Mouse (Mus musculus) kidney, embryonic 15.5 days (tissue): ENCODE results near the gene Glp2r. TPM values are rescaled to one million over a fixed set of nuclear protein-coding genes. Genes with fewer than 3 reads are reported as not detected.
A peak's percentile ranks its signal among the peaks of the same experiment; 100 is the strongest.

Source experiments
- ATAC-seq: fragments of 200-750 bp; cut with Nextera tagmentation; replicated peaks from 2 replicates; pipeline ENCODE4 v1.8.0; 2017; ENCODE audit warnings: moderate TSS enrichment; ENCODE audit not compliant: low FRiP score
- H3K27ac ChIP-seq: fragments of 300-500 bp; sonication (generic); 2 replicates; pipeline ENCODE4 v1.5.1; 2015; ENCODE audit warnings: mild to moderate bottlenecking, inconsistent platforms
- H3K27me3 ChIP-seq: fragments of 300-500 bp; sonication (generic); 2 replicates; pipeline ENCODE4 v1.6.1; 2015; ENCODE audit warnings: inconsistent platforms
- H3K36me3 ChIP-seq: fragments of 300-500 bp; sonication (generic); 2 replicates; pipeline ENCODE4 v1.6.1; 2015; ENCODE audit warnings: inconsistent platforms
- H3K4me1 ChIP-seq: fragments of 300-500 bp; sonication (generic); 2 replicates; pipeline ENCODE4 v1.6.1; 2015; ENCODE audit warnings: inconsistent platforms
- H3K4me2 ChIP-seq: fragments of 300-500 bp; sonication (generic); 2 replicates; pipeline ENCODE4 v1.6.1; 2015; ENCODE audit warnings: moderate library complexity, mild to moderate bottlenecking, inconsistent platforms
- H3K4me3 ChIP-seq: fragments of 300-500 bp; sonication (generic); replicated peaks from 2 replicates; pipeline ENCODE4 v1.5.1; 2015; ENCODE audit warnings: mild to moderate bottlenecking, inconsistent platforms
- H3K9ac ChIP-seq: fragments of 300-500 bp; sonication (generic); 2 replicates; pipeline ENCODE4 v1.6.1; 2015; ENCODE audit warnings: mild to moderate bottlenecking, inconsistent platforms
- H3K9me3 ChIP-seq: fragments of 300-500 bp; sonication (generic); replicated peaks from 2 replicates; pipeline ENCODE4 v1.6.1; 2016; ENCODE audit warnings: inconsistent platforms
- WGBS: fragments of 180-500 bp; shearing (Covaris S2); methylation state at CpG from one replicate; pipeline ENCODE4 v1.1.7; 2015; ENCODE audit warnings: mixed read lengths; 5-methylcytosine and 5-hydroxymethylcytosine counted together
- polyA plus RNA-seq: library from polyadenylated mRNA; unstranded; fragments of >200 nt; fragmentation: Nextera tagmentation; extraction: Ambion mirVana; gene quantifications from 2 replicates; pipeline ENCODE4 v1.2.1, GENCODE M21; 2015

The Glp2r gene
- polyA plus RNA-seq, 1 experiment from 2014 or later = 0.17 TPM

- 74% methylated on average over 5 of the region's 5 CpGs for WGBS
- Histone ChIP-seq H3K27me3 (no peaks in the 10 kb centered on the region), H3K4me1 (no peaks in the 10 kb centered on the region), H3K27ac (no peak overlapping the region), H3K4me3 (no peak overlapping the region), H3K36me3 (no peaks in the 10 kb centered on the region), H3K4me2 (no peak overlapping the region), H3K9me3 (no peaks in the 10 kb centered on the region), H3K9ac (no peak overlapping the region)
- no peak for ATAC-seq
Measured at GRCm38 (mm10) chr11:67642835-67643234, 128.1 kb downstream of the Glp2r start.

DNA sequence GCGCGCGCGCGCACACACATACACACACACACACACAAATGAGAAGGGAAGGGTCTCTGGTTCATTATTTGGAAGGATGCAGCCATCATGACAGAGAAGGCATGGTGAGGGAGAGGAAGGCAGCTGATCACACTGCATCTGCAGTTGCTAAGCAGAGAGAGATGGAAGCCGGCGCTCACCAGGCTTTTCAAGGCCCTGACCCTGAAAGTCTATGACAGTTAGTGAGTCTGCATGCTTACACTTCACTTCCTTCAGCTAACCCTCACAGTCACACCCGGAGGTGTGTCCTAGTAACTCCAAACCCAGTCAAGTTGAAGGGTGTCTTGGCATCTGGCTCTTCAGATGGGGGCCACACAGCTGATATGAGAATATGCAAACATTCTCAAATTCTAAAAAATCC is 128.5 kb downstream of the Glp2r start:
- no peak for ATAC-seq
- Histone ChIP-seq H3K4me2 (no peak overlapping the region), H3K27me3 (no peaks in the 10 kb centered on the region), H3K4me1 (no peaks in the 10 kb centered on the region), H3K36me3 (no peaks in the 10 kb centered on the region), H3K9me3 (no peaks in the 10 kb centered on the region), H3K27ac (no peak overlapping the region), H3K9ac (no peak overlapping the region), H3K4me3 (no peak overlapping the region)
- 94% methylated on average over 8 of the region's 8 CpGs for WGBS

GRCm38 (mm10) chr11:67640299-67640698 is 130.7 kb downstream of the Glp2r start:
- ATAC-seq = no peak
- Histone ChIP-seq H3K4me2 (no peak overlapping the region), H3K9me3 (no peaks in the 10 kb centered on the region), H3K9ac (no peak overlapping the region), H3K4me1 (0 out of 2 replicates have a peak, but pooled peaks cover 6% of the 10 kb centered on the region), H3K4me3 (no peak overlapping the region), H3K36me3 (no peaks in the 10 kb centered on the region), H3K27ac (no peak overlapping the region), H3K27me3 (no peaks in the 10 kb centered on the region)
- WGBS = 87% methylated on average over 6 of the region's 6 CpGs

DNA sequence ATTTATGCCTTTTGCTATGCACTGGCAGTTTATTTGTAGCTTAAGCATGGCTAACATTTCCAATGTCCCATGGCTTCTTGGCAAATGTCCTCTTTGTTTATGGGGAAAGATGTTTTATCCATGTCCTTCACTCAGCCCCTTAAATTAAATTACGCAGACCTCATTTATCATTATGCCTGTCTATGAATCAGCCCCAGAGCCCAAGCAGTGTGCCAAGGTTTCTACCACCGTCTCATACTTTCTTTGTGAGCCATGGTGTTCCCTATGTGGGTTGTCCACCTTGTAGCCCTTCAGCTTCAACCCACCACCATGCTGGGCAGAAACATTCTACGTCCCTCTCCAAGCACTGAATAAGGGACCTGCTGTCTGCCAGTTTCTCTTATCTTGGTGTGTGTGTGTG is 132.6 kb downstream of the Glp2r start:
- 88% methylated on average over 3 of the region's 3 CpGs for WGBS
- ATAC-seq = no peak
- no peak overlapping the region for H3K4me2 ChIP-seq
- H3K9me3 ChIP-seq = no peaks in the 10 kb centered on the region
- H3K4me1 ChIP-seq = 0 out of 2 replicates have a peak, but pooled peaks cover 7% of the 10 kb centered on the region
- H3K27me3 ChIP-seq = no peaks in the 10 kb centered on the region
- H3K4me3 ChIP-seq = no peak overlapping the region
- H3K9ac ChIP-seq = no peak overlapping the region
- H3K27ac ChIP-seq = no peak overlapping the region
- H3K36me3 ChIP-seq = no peaks in the 10 kb centered on the region

DNA sequence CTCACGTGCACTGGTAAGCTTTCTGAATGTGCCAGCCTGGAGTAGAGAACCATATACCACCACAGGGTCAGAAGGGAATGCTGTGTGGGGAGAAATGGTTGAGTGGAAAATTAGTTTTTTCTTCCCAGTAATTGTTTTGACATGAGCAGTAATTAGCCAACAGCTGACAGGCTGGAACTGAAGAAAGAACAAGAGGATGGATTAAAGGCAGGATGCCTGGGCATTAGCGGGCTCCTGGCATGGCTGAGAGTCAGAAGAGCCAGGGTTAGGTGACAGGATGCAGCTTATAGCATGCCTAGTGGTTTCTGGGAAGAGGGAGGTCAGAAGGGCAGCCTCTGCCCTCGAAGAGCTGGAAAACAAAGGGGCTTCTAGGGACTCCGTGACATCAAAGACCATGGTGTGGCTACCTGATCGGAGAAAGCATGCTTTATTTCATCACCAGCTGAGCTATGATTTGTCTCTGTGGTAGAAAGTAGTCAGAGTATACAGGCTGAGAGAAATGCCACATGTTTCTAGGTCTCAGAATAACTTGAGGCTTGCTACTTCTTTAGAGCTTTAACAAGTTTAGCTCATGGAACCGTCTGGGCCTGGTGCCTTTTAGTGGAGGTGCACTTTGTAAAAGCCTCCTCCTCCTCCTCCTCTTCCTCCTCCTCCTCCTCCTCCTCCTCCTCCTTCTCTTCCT is 133.9 kb downstream of the Glp2r start:
- Histone ChIP-seq H3K9me3 (no peaks in the 10 kb centered on the region), H3K27me3 (no peaks in the 10 kb centered on the region), H3K4me2 (no peak overlapping the region), H3K9ac (no peak overlapping the region), H3K4me3 (no peak overlapping the region), H3K4me1 (0 out of 2 replicates have a peak, but pooled peaks cover 7% of the 10 kb centered on the region), H3K36me3 (no peaks in the 10 kb centered on the region), H3K27ac (no peak overlapping the region)
- WGBS = 63% methylated on average over 6 of the region's 6 CpGs
- ATAC-seq = no peak

DNA sequence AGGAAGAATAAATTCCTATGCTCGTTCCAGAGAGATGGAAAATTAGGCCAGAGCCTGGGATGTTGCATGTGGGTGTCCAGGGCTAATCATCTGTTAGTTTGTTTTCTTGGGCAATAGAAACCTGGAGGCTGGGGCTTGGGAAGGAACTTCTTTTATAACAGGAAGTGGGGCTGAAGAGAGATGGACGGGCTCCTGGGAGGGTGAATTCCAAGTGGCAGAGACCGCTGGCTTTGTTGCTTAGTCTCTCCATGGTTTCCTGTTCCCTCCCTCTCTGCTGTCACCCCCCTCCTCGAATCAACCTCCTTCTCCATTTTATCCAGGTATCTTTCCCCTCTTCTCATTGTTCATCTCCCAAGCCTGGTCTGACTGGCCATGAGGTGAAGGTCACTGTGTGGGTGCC is 134.8 kb downstream of the Glp2r start:
- 0 out of 2 replicates have a peak, but pooled peaks cover 7% of the 10 kb centered on the region for H3K4me1 ChIP-seq
- no peaks in the 10 kb centered on the region for H3K27me3 ChIP-seq
- H3K4me2 ChIP-seq = no peak overlapping the region
- WGBS = 52% methylated on average over 4 of the region's 4 CpGs
- no peak overlapping the region for H3K27ac ChIP-seq
- no peaks in the 10 kb centered on the region for H3K36me3 ChIP-seq
- no peak overlapping the region for H3K4me3 ChIP-seq
- no peak overlapping the region for H3K9ac ChIP-seq
- no peaks in the 10 kb centered on the region for H3K9me3 ChIP-seq
- ATAC-seq = no peak

- 44% methylated on average over 3 of the region's 3 CpGs for WGBS
- Histone ChIP-seq H3K27ac (no peak overlapping the region), H3K9ac (no peak overlapping the region), H3K4me1 (0 out of 2 replicates have a peak, but pooled peaks cover 7% of the 10 kb centered on the region), H3K36me3 (no peaks in the 10 kb centered on the region), H3K4me2 (no peak overlapping the region), H3K4me3 (no peak overlapping the region), H3K27me3 (no peaks in the 10 kb centered on the region), H3K9me3 (no peaks in the 10 kb centered on the region)
- no peak for ATAC-seq
Measured at GRCm38 (mm10) chr11:67633620-67634229, 137.2 kb downstream of the Glp2r start.

DNA sequence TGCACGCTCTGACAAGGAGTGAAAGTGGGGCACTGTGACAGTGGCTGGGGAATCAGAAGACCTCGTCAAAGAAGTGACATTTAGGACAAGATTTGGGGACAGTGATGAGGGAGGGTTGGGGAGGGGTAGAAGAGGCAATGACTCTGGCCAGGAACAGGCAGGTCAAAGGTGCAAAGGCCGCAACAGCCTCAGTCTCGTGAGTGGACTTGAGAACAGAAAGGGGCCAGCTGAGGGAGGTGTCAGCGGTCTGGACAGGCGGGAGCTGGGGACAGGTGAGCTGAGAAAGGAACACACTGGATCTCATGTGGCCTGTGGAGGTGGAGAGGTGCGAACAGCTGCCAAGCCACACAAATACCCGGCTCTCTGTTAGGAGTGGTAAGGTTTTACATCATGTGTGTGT is 138.0 kb downstream of the Glp2r start:
- WGBS = 73% methylated on average over 8 of the region's 8 CpGs

DNA sequence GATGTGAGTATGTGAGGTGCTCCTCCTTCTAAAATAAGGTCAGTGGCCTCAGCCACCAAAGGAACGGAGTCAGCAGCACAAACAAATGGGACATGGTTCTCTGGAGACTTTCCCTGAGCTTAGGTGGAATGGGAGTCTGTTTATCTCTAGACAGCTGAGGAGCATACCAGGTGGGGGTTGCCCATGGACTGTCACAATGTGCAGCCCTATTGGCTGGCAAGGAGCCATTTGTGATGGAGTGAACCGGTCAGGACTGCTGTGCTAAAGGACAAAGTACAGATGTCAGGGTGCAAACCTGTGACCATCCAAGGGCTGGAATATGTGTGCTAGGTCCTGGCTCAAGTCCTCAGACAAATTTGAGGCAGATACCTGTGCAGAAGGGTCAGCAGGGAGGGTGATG is 142.4 kb downstream of the Glp2r start:
- no peaks in the 10 kb centered on the region for H3K36me3 ChIP-seq
- H3K27me3 ChIP-seq = no peaks in the 10 kb centered on the region
- no peak overlapping the region for H3K4me2 ChIP-seq
- H3K9me3 ChIP-seq = no peaks in the 10 kb centered on the region
- no peak overlapping the region for H3K4me3 ChIP-seq
- H3K9ac ChIP-seq = no peak overlapping the region
- no peak overlapping the region for H3K27ac ChIP-seq
- 56% methylated on average over 2 of the region's 2 CpGs for WGBS
- 0 out of 2 replicates have a peak, but pooled peaks have one; percentile 22 for ATAC-seq
- no peaks in the 10 kb centered on the region for H3K4me1 ChIP-seq

More for the DNA sequence above, 138.0 kb downstream of the Glp2r start:
- Histone ChIP-seq H3K27ac (no peak overlapping the region), H3K4me3 (no peak overlapping the region), H3K4me1 (0 out of 2 replicates have a peak, but pooled peaks cover 7% of the 10 kb centered on the region), H3K36me3 (no peaks in the 10 kb centered on the region), H3K4me2 (no peak overlapping the region), H3K9me3 (no peaks in the 10 kb centered on the region), H3K27me3 (no peaks in the 10 kb centered on the region), H3K9ac (no peak overlapping the region)
- no peak for ATAC-seq

- no peaks in the 10 kb centered on the region for H3K36me3 ChIP-seq
- no peaks in the 10 kb centered on the region for H3K27me3 ChIP-seq
- H3K27ac ChIP-seq = no peak overlapping the region
- H3K9me3 ChIP-seq = no peaks in the 10 kb centered on the region
- H3K4me2 ChIP-seq = no peak overlapping the region
- no peak for ATAC-seq
- H3K4me1 ChIP-seq = no peaks in the 10 kb centered on the region
- H3K4me3 ChIP-seq = no peak overlapping the region
- 90% methylated on average over 7 of the region's 7 CpGs for WGBS
- no peak overlapping the region for H3K9ac ChIP-seq
Measured at GRCm38 (mm10) chr11:67627179-67627578, 143.8 kb downstream of the Glp2r start.

- Histone ChIP-seq H3K4me2 (no peak overlapping the region), H3K9me3 (no peaks in the 10 kb centered on the region), H3K9ac (no peak overlapping the region), H3K27me3 (no peaks in the 10 kb centered on the region), H3K4me1 (0 out of 2 replicates have a peak, but pooled peaks cover under 1% of the 10 kb centered on the region), H3K36me3 (no peaks in the 10 kb centered on the region), H3K27ac (no peak overlapping the region), H3K4me3 (no peak overlapping the region)
- WGBS = 88% methylated on average over 7 of the region's 7 CpGs
- no peak for ATAC-seq
Measured at GRCm38 (mm10) chr11:67622340-67622739, 148.6 kb downstream of the Glp2r start.

DNA sequence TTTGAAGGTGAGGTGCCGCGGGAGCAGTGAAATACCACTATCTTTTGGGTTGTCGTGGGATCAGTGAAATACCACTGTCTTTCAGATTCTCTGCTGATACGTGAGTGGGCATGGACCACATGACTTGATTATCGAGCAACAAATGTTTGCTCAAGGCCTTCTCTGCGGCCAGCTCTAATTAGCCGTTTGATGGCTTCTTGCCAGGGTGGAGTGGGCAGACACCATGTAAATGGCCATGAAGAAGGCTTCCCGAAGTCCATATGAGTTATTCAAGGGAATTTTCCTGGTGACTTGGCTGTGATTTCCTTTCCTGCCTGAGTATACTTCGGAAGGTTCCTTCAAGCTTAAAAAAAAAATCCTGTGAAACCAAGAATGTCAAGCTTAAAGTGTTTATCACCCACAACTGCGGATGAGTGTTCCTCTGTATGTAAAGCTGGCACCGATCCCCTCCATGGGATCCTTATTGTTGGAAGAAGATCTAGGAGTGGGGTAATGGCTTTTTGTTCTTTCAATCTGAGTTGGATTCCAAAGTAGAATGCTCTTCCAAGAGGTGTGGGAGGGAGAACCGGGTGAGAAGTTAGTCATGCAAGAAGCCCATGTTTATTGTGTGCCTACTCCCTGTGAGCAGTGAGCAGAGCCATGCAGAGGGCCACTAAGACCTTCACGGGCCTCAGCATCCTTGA is 154.3 kb downstream of the Glp2r start:
- Histone ChIP-seq H3K27ac (no peak overlapping the region), H3K9ac (no peak overlapping the region), H3K9me3 (no peaks in the 10 kb centered on the region), H3K4me3 (no peak overlapping the region), H3K27me3 (no peaks in the 10 kb centered on the region), H3K36me3 (no peaks in the 10 kb centered on the region), H3K4me1 (0 out of 2 replicates have a peak, but pooled peaks cover 6% of the 10 kb centered on the region), H3K4me2 (no peak overlapping the region)
- WGBS = 75% methylated on average over 13 of the region's 13 CpGs
- no peak for ATAC-seq
